Mouse (Mus musculus) intestine, embryonic 15.5 days (tissue): ENCODE data around the gene Sspo. TPM values are rescaled to one million over a fixed set of nuclear protein-coding genes. Genes with fewer than 3 reads are reported as not detected.
"Not testable (repeated sequence)": the region's sequence is repeated elsewhere in the genome, so short reads cannot be mapped to it uniquely, and the experiment has no call there.

ENCODE experiments used
- ATAC-seq: fragments of 200-750 bp; cut with Nextera tagmentation; 2 replicates; pipeline ENCODE4 v1.8.0; 2017; ENCODE audit warnings: moderate TSS enrichment, moderate library complexity
- H3K27ac ChIP-seq: fragments of 300-500 bp; sonication (generic); 2 replicates; pipeline ENCODE4 v1.5.1; 2015; ENCODE audit warnings: mild to moderate bottlenecking, inconsistent platforms
- H3K27me3 ChIP-seq: fragments of 300-500 bp; sonication (generic); replicated peaks from 2 replicates; pipeline ENCODE4 v1.6.1; 2015; ENCODE audit warnings: inconsistent platforms
- H3K36me3 ChIP-seq: fragments of 300-500 bp; sonication (generic); 2 replicates; pipeline ENCODE4 v1.6.1; 2015; ENCODE audit warnings: inconsistent platforms
- H3K4me1 ChIP-seq: fragments of 300-500 bp; sonication (generic); replicated peaks from 2 replicates; pipeline ENCODE4 v1.6.1; 2015; ENCODE audit warnings: inconsistent platforms
- H3K4me2 ChIP-seq: fragments of 300-500 bp; sonication (generic); replicated peaks from 2 replicates; pipeline ENCODE4 v1.6.1; 2015; ENCODE audit warnings: mild to moderate bottlenecking, inconsistent platforms
- H3K4me3 ChIP-seq: fragments of 300-500 bp; sonication (generic); replicated peaks from 2 replicates; pipeline ENCODE4 v1.5.1; 2015; ENCODE audit warnings: inconsistent platforms
- H3K9ac ChIP-seq: fragments of 300-500 bp; sonication (generic); 2 replicates; pipeline ENCODE4 v1.6.1; 2015; ENCODE audit warnings: inconsistent platforms
- H3K9me3 ChIP-seq: fragments of 300-500 bp; sonication (generic); 2 replicates; pipeline ENCODE4 v1.6.1; 2016; ENCODE audit warnings: inconsistent platforms
- WGBS: fragments of 180-500 bp; shearing (Covaris S2); methylation state at CpG from one replicate; pipeline ENCODE4 v1.1.7; 2015; 5-methylcytosine and 5-hydroxymethylcytosine counted together
- polyA plus RNA-seq: library from polyadenylated mRNA; unstranded; fragments of >200 nt; fragmentation: Nextera tagmentation; extraction: Ambion mirVana; gene quantifications from 2 replicates; pipeline ENCODE4 v1.2.1, GENCODE M21; 2015

Gene Sspo
- polyA plus RNA-seq, 1 experiment from 2014 or later = 0.54 TPM

- peak overlapping the region; percentile 90 for H3K4me2 ChIP-seq
- no peaks in the 10 kb centered on the region for H3K9me3 ChIP-seq
- H3K9ac ChIP-seq = peak overlapping the region; percentile 77
- H3K4me3 ChIP-seq = peak overlapping the region; percentile 73
- peak overlapping the region; percentile 83 for H3K27ac ChIP-seq
- under 1% methylated on average over 26 of the region's 26 CpGs for WGBS
- H3K36me3 ChIP-seq = no peaks in the 10 kb centered on the region
- H3K27me3 ChIP-seq = no peaks in the 10 kb centered on the region
- ATAC-seq = peak; percentile 97
- H3K4me1 ChIP-seq = no peaks in the 10 kb centered on the region
Observed at GRCm38 (mm10) chr6:48504241-48504854, 56.3 kb downstream of the Sspo start.

- H3K27ac ChIP-seq = no peak overlapping the region
- H3K27me3 ChIP-seq = no peaks in the 10 kb centered on the region
- H3K4me2 ChIP-seq = no peak overlapping the region
- 79% methylated on average over 4 of the region's 4 CpGs for WGBS
- no peaks in the 10 kb centered on the region for H3K9me3 ChIP-seq
- no peak overlapping the region for H3K9ac ChIP-seq
- H3K36me3 ChIP-seq = peaks cover 7% of the 10 kb centered on the region
- no peak overlapping the region for H3K4me3 ChIP-seq
- H3K4me1 ChIP-seq = no peaks in the 10 kb centered on the region
- no peak for ATAC-seq
Observed at GRCm38 (mm10) chr6:48508087-48508486, 60.1 kb downstream of the Sspo start.

- ATAC-seq = no peak
- Histone ChIP-seq H3K36me3 (peaks cover 7% of the 10 kb centered on the region), H3K9ac (no peak overlapping the region), H3K4me1 (no peaks in the 10 kb centered on the region), H3K4me3 (no peak overlapping the region), H3K27ac (no peak overlapping the region), H3K4me2 (no peak overlapping the region), H3K9me3 (no peaks in the 10 kb centered on the region), H3K27me3 (no peaks in the 10 kb centered on the region)
- WGBS = 84% methylated on average over 4 of the region's 4 CpGs
Observed at GRCm38 (mm10) chr6:48510426-48510825, 62.4 kb downstream of the Sspo start.

GRCm38 (mm10) chr6:48511861-48512260 is 63.8 kb downstream of the Sspo start:
- Histone ChIP-seq H3K4me2 (no peak overlapping the region), H3K9me3 (no peaks in the 10 kb centered on the region), H3K4me3 (no peak overlapping the region), H3K27ac (no peak overlapping the region), H3K9ac (no peak overlapping the region), H3K4me1 (no peaks in the 10 kb centered on the region), H3K27me3 (no peaks in the 10 kb centered on the region), H3K36me3 (peaks cover 16% of the 10 kb centered on the region)
- WGBS = 83% methylated on average over 7 of the region's 7 CpGs
- ATAC-seq = no peak

GRCm38 (mm10) chr6:48524882-48525281 is 76.9 kb downstream of the Sspo start:
- H3K4me1 ChIP-seq, ATAC-seq, H3K27me3 ChIP-seq, H3K9ac ChIP-seq, H3K4me2 ChIP-seq, H3K9me3 ChIP-seq, H3K4me3 ChIP-seq, H3K27ac ChIP-seq, H3K36me3 ChIP-seq: not testable (repeated sequence)
- WGBS = 97% methylated on average over 16 of the region's 16 CpGs

- Histone ChIP-seq H3K27ac (no peak overlapping the region), H3K4me1 (no peaks in the 10 kb centered on the region), H3K9me3 (no peaks in the 10 kb centered on the region), H3K4me3 (no peak overlapping the region), H3K36me3 (peaks cover 10% of the 10 kb centered on the region; the same call in 1 of the 2 replicates), H3K4me2 (no peak overlapping the region), H3K9ac (no peak overlapping the region), H3K27me3 (no peaks in the 10 kb centered on the region)
- 80% methylated on average over 9 of the region's 9 CpGs for WGBS
- ATAC-seq = no peak
Observed at GRCm38 (mm10) chr6:48527901-48528300, 79.9 kb downstream of the Sspo start.

GRCm38 (mm10) chr6:48529261-48529660 is 81.2 kb downstream of the Sspo start:
- Histone ChIP-seq H3K9me3 (no peaks in the 10 kb centered on the region), H3K4me2 (no peak overlapping the region), H3K4me3 (no peak overlapping the region), H3K9ac (no peak overlapping the region), H3K4me1 (no peaks in the 10 kb centered on the region), H3K27me3 (no peaks in the 10 kb centered on the region), H3K36me3 (peaks cover 10% of the 10 kb centered on the region; the same call in 1 of the 2 replicates), H3K27ac (no peak overlapping the region)
- 72% methylated on average over 14 of the region's 14 CpGs for WGBS
- no peak for ATAC-seq

GRCm38 (mm10) chr6:48529871-48530440 is 81.9 kb downstream of the Sspo start:
- H3K4me3 ChIP-seq = no peak overlapping the region
- ATAC-seq = no peak
- H3K27ac ChIP-seq = no peak overlapping the region
- peaks cover 10% of the 10 kb centered on the region; the same call in 1 of the 2 replicates for H3K36me3 ChIP-seq
- no peaks in the 10 kb centered on the region for H3K4me1 ChIP-seq
- H3K9ac ChIP-seq = no peak overlapping the region
- H3K27me3 ChIP-seq = no peaks in the 10 kb centered on the region
- 85% methylated on average over 16 of the region's 16 CpGs for whole genome bisulfite sequencing
- H3K9me3 ChIP-seq = no peaks in the 10 kb centered on the region
- no peak overlapping the region for H3K4me2 ChIP-seq

GRCm38 (mm10) chr6:48530862-48531261 is 82.8 kb downstream of the Sspo start:
- Histone ChIP-seq H3K4me2 (no peak overlapping the region), H3K4me3 (no peak overlapping the region), H3K9me3 (no peaks in the 10 kb centered on the region), H3K27me3 (no peaks in the 10 kb centered on the region), H3K36me3 (peaks cover 10% of the 10 kb centered on the region; the same call in 1 of the 2 replicates), H3K4me1 (no peaks in the 10 kb centered on the region), H3K9ac (peak overlapping the region; percentile 6; the same call in 1 of the 2 replicates), H3K27ac (no peak overlapping the region)
- ATAC-seq = no peak
- WGBS = 49% methylated on average over 2 of the region's 2 CpGs

- Histone ChIP-seq H3K36me3 (peaks cover 10% of the 10 kb centered on the region; the same call in 1 of the 2 replicates), H3K9me3 (no peaks in the 10 kb centered on the region), H3K4me1 (no peaks in the 10 kb centered on the region; the same call in none of the 2 replicates), H3K9ac (no peak overlapping the region; the same call in 1 of the 2 replicates), H3K4me3 (no peak overlapping the region), H3K27me3 (no peaks in the 10 kb centered on the region), H3K27ac (no peak overlapping the region), H3K4me2 (no peak overlapping the region)
- 86% methylated on average over 2 of the region's 2 CpGs for WGBS
- ATAC-seq = no peak
Observed at GRCm38 (mm10) chr6:48533475-48533874, 85.4 kb downstream of the Sspo start.

- H3K36me3 ChIP-seq = peaks cover 2% of the 10 kb centered on the region; the same call in 1 of the 2 replicates
- 84% methylated on average over 8 of the region's 8 CpGs for WGBS
- ATAC-seq = no peak
Observed at GRCm38 (mm10) chr6:48534913-48535312, 86.9 kb downstream of the Sspo start.

GRCm38 (mm10) chr6:48536091-48536490 is 88.1 kb downstream of the Sspo start:
- Histone ChIP-seq H3K27ac (no peak overlapping the region), H3K4me1 (no peaks in the 10 kb centered on the region; the same call in none of the 2 replicates), H3K9ac (no peak overlapping the region), H3K9me3 (no peaks in the 10 kb centered on the region), H3K4me3 (no peak overlapping the region), H3K4me2 (no peak overlapping the region), H3K27me3 (no peaks in the 10 kb centered on the region), H3K36me3 (no peaks in the 10 kb centered on the region; the same call in 1 of the 2 replicates)
- WGBS = 70% methylated on average over 4 of the region's 4 CpGs
- ATAC-seq = no peak

More at GRCm38 (mm10) chr6:48534913-48535312, 86.9 kb downstream of the Sspo start:
- no peaks in the 10 kb centered on the region; the same call in none of the 2 replicates for H3K4me1 ChIP-seq
- H3K9me3 ChIP-seq = no peaks in the 10 kb centered on the region
- H3K4me2 ChIP-seq = no peak overlapping the region
- H3K4me3 ChIP-seq = no peak overlapping the region
- no peak overlapping the region for H3K27ac ChIP-seq
- H3K27me3 ChIP-seq = no peaks in the 10 kb centered on the region
- H3K9ac ChIP-seq = no peak overlapping the region
